Mouse (Mus musculus) hindbrain, embryonic 14.5 days (tissue): ENCODE results near the gene Hadha. TPM values are rescaled to one million over a fixed set of nuclear protein-coding genes. Genes with fewer than 3 reads are reported as not detected.

Experiments used
- ATAC-seq: fragments of 200-750 bp; cut with Nextera tagmentation; 2 replicates; pipeline ENCODE4 v1.8.0; 2017; ENCODE audit warnings: moderate number of reproducible peaks, mild to moderate bottlenecking, moderate TSS enrichment, moderate library complexity; ENCODE audit not compliant: low FRiP score
- DNase-seq: peaks from one replicate; pipeline ENCODE4 v3.0.0-alpha.2; 2015; ENCODE audit warnings: low spot score
- H3K27ac ChIP-seq: fragments of 300-500 bp; sonication (generic); 2 replicates; pipeline ENCODE4 v1.5.1; 2014; ENCODE audit warnings: mild to moderate bottlenecking, moderate library complexity
- H3K27me3 ChIP-seq: fragments of 300-500 bp; sonication (generic); 2 replicates; pipeline ENCODE4 v1.6.1; 2014; ENCODE audit warnings: mild to moderate bottlenecking, low read length, mixed read lengths; ENCODE audit not compliant: control insufficient read depth, insufficient read depth
- H3K36me3 ChIP-seq: fragments of 300-500 bp; sonication (generic); replicated peaks from 2 replicates; pipeline ENCODE4 v1.6.1; 2014; ENCODE audit not compliant: control insufficient read depth, insufficient read depth
- H3K4me1 ChIP-seq: fragments of 300-500 bp; sonication (generic); replicated peaks from 2 replicates; pipeline ENCODE4 v1.6.1; 2014; ENCODE audit warnings: antibody characterized with exemption, low read length, mixed read lengths; ENCODE audit not compliant: control insufficient read depth, insufficient read depth
- H3K4me2 ChIP-seq: fragments of 300-500 bp; sonication (generic); replicated peaks from 2 replicates; pipeline ENCODE4 v1.6.1; 2014; ENCODE audit warnings: mild to moderate bottlenecking, moderate library complexity
- H3K4me3 ChIP-seq: fragments of 300-500 bp; sonication (generic); replicated peaks from 2 replicates; pipeline ENCODE4 v1.5.1; 2014; ENCODE audit warnings: mild to moderate bottlenecking, low read length
- H3K9ac ChIP-seq: fragments of 300-500 bp; sonication (generic); 2 replicates; pipeline ENCODE4 v1.6.1; 2014
- H3K9me3 ChIP-seq: fragments of 300-500 bp; sonication (generic); 2 replicates; pipeline ENCODE4 v1.6.1; 2016; ENCODE audit warnings: low read length; ENCODE audit not compliant: control insufficient read depth
- WGBS: fragments of 180-500 bp; shearing (Covaris S2); extraction: QIAGEN DNeasy Blood & Tissue Kit; methylation state at CpG from one replicate; pipeline ENCODE4 v1.1.7; 2014; 5-methylcytosine and 5-hydroxymethylcytosine counted together
- polyA plus RNA-seq: library from polyadenylated mRNA; unstranded; fragments of >200 nt; fragmentation: Nextera tagmentation; extraction: Ambion mirVana; gene quantifications from 2 replicates; pipeline ENCODE4 v1.2.1, GENCODE M21; 2014

Gene Hadha
- polyA plus RNA-seq, 1 experiment from 2014 or later = 57.5 TPM

- no peaks in the 10 kb centered on the region for H3K9me3 ChIP-seq
- WGBS = 92% methylated on average over 9 of the region's 9 CpGs
- H3K4me1 ChIP-seq = no peaks in the 10 kb centered on the region
- peaks cover 90% of the 10 kb centered on the region for H3K36me3 ChIP-seq
- H3K27me3 ChIP-seq = no peaks in the 10 kb centered on the region
- no peak overlapping the region for H3K9ac ChIP-seq
- DNase-seq (no peak), ATAC-seq (no peak)
- H3K27ac ChIP-seq = no peak overlapping the region
- no peak overlapping the region for H3K4me3 ChIP-seq
- H3K4me2 ChIP-seq = no peak overlapping the region
These were observed 17.7 kb downstream of the Hadha start for GRCm38 (mm10) chr5:30137271-30137670.

GRCm38 (mm10) chr5:30135711-30136231 lies 19.2 kb downstream of the Hadha start:
- Histone ChIP-seq H3K4me3 (no peak overlapping the region), H3K36me3 (peaks cover 87% of the 10 kb centered on the region), H3K4me1 (no peaks in the 10 kb centered on the region), H3K27me3 (no peaks in the 10 kb centered on the region), H3K9me3 (no peaks in the 10 kb centered on the region), H3K4me2 (no peak overlapping the region), H3K27ac (no peak overlapping the region), H3K9ac (no peak overlapping the region)
- no peak for DNase-seq
- WGBS = 95% methylated on average over 11 of the region's 11 CpGs
- no peak for ATAC-seq

- no peak overlapping the region for H3K4me3 ChIP-seq
- no peak overlapping the region for H3K27ac ChIP-seq
- peaks cover 88% of the 10 kb centered on the region for H3K36me3 ChIP-seq
These were observed 22.8 kb downstream of the Hadha start for GRCm38 (mm10) chr5:30132173-30132572.

GRCm38 (mm10) chr5:30131246-30131645 lies 23.7 kb downstream of the Hadha start:
- WGBS = 96% methylated on average over 4 of the region's 4 CpGs
- Histone ChIP-seq H3K4me1 (no peaks in the 10 kb centered on the region), H3K36me3 (peaks cover 91% of the 10 kb centered on the region), H3K27ac (no peak overlapping the region), H3K27me3 (no peaks in the 10 kb centered on the region), H3K4me3 (no peak overlapping the region), H3K4me2 (no peak overlapping the region), H3K9me3 (no peaks in the 10 kb centered on the region), H3K9ac (no peak overlapping the region)
- ATAC-seq = no peak
- DNase-seq = no peak

More at GRCm38 (mm10) chr5:30132173-30132572, 22.8 kb downstream of the Hadha start:
- H3K4me2 ChIP-seq = no peak overlapping the region
- ATAC-seq (no peak), DNase-seq (no peak)
- WGBS = 95% methylated on average over 2 of the region's 2 CpGs
- no peaks in the 10 kb centered on the region for H3K4me1 ChIP-seq
- no peak overlapping the region for H3K9ac ChIP-seq
- no peaks in the 10 kb centered on the region for H3K9me3 ChIP-seq
- no peaks in the 10 kb centered on the region for H3K27me3 ChIP-seq

- Histone ChIP-seq H3K4me1 (no peaks in the 10 kb centered on the region), H3K9ac (no peak overlapping the region), H3K36me3 (peaks cover 94% of the 10 kb centered on the region), H3K27ac (no peak overlapping the region), H3K4me2 (no peak overlapping the region), H3K27me3 (no peaks in the 10 kb centered on the region), H3K9me3 (no peaks in the 10 kb centered on the region), H3K4me3 (no peak overlapping the region)
- WGBS = 96% methylated on average over 6 of the region's 6 CpGs
- ATAC-seq (no peak), DNase-seq (no peak)
These were observed 26.3 kb downstream of the Hadha start for GRCm38 (mm10) chr5:30128680-30129079.

GRCm38 (mm10) chr5:30127921-30128597 lies 26.9 kb downstream of the Hadha start:
- no peaks in the 10 kb centered on the region for H3K9me3 ChIP-seq
- no peaks in the 10 kb centered on the region for H3K27me3 ChIP-seq
- H3K4me1 ChIP-seq = no peaks in the 10 kb centered on the region
- H3K4me2 ChIP-seq = no peak overlapping the region
- H3K36me3 ChIP-seq = peaks cover 94% of the 10 kb centered on the region
- ATAC-seq (no peak), DNase-seq (no peak)
- no peak overlapping the region for H3K9ac ChIP-seq
- H3K4me3 ChIP-seq = no peak overlapping the region
- 95% methylated on average over 13 of the region's 13 CpGs for WGBS
- H3K27ac ChIP-seq = no peak overlapping the region

- Histone ChIP-seq H3K27ac (no peak overlapping the region), H3K4me3 (no peak overlapping the region), H3K9me3 (no peaks in the 10 kb centered on the region), H3K9ac (no peak overlapping the region), H3K4me1 (no peaks in the 10 kb centered on the region), H3K36me3 (peaks cover 94% of the 10 kb centered on the region), H3K4me2 (no peak overlapping the region), H3K27me3 (no peaks in the 10 kb centered on the region)
- no peak for ATAC-seq
- no peak for DNase-seq
- 87% methylated on average over 7 of the region's 7 CpGs for WGBS
These were observed 28.2 kb downstream of the Hadha start for GRCm38 (mm10) chr5:30126756-30127155.

- no peak for ATAC-seq
- no peak for DNase-seq
These were observed 29.4 kb downstream of the Hadha start for GRCm38 (mm10) chr5:30125587-30125986.

GRCm38 (mm10) chr5:30122481-30122880 lies 32.5 kb downstream of the Hadha start:
- H3K27me3 ChIP-seq = no peaks in the 10 kb centered on the region
- no peaks in the 10 kb centered on the region for H3K9me3 ChIP-seq
- WGBS = 92% methylated on average over 6 of the region's 6 CpGs
- H3K9ac ChIP-seq = no peak overlapping the region
- H3K36me3 ChIP-seq = peaks cover 99% of the 10 kb centered on the region
- no peak overlapping the region for H3K4me2 ChIP-seq
- H3K4me3 ChIP-seq = no peak overlapping the region
- no peak for ATAC-seq
- H3K27ac ChIP-seq = no peak overlapping the region
- DNase-seq = no peak
- H3K4me1 ChIP-seq = no peaks in the 10 kb centered on the region

More at GRCm38 (mm10) chr5:30125587-30125986, 29.4 kb downstream of the Hadha start:
- Histone ChIP-seq H3K9ac (no peak overlapping the region), H3K4me1 (no peaks in the 10 kb centered on the region), H3K9me3 (no peaks in the 10 kb centered on the region), H3K4me2 (no peak overlapping the region), H3K27ac (no peak overlapping the region), H3K27me3 (no peaks in the 10 kb centered on the region), H3K36me3 (peaks cover 99% of the 10 kb centered on the region), H3K4me3 (no peak overlapping the region)
- WGBS = 46% methylated on average over 5 of the region's 5 CpGs
